Mouse (Mus musculus) heart, postnatal 0 days (tissue): ENCODE results near the gene Col6a3. TPM values are rescaled to one million over a fixed set of nuclear protein-coding genes. Genes with fewer than 3 reads are reported as not detected.

Source experiments
- ATAC-seq: fragments of 200-750 bp; cut with Nextera tagmentation; 2 replicates; pipeline ENCODE4 v1.8.0; 2017; ENCODE audit warnings: low read depth, moderate number of reproducible peaks, moderate library complexity; ENCODE audit not compliant: insufficient read depth
- DNase-seq: peaks from one replicate; pipeline ENCODE4 v3.0.0-alpha.2; 2016; ENCODE audit warnings: low spot score
- H3K27ac ChIP-seq: fragments of 300-500 bp; sonication (generic); 2 replicates; pipeline ENCODE4 v1.5.1; 2014; ENCODE audit warnings: low read depth, mild to moderate bottlenecking
- H3K27me3 ChIP-seq: fragments of 300-500 bp; sonication (generic); 2 replicates; pipeline ENCODE4 v1.6.1; 2014; ENCODE audit warnings: low read length, mixed read lengths; ENCODE audit not compliant: control insufficient read depth, insufficient read depth
- H3K36me3 ChIP-seq: fragments of 300-500 bp; sonication (generic); replicated peaks from 2 replicates; pipeline ENCODE4 v1.6.1; 2014; ENCODE audit warnings: low read length, mixed read lengths; ENCODE audit not compliant: control insufficient read depth, insufficient read depth
- H3K4me1 ChIP-seq: fragments of 300-500 bp; sonication (generic); 2 replicates; pipeline ENCODE4 v1.6.1; 2014; ENCODE audit warnings: antibody characterized with exemption; ENCODE audit not compliant: control insufficient read depth, insufficient read depth
- H3K4me2 ChIP-seq: fragments of 300-500 bp; sonication (generic); 2 replicates; pipeline ENCODE4 v1.6.1; 2014; ENCODE audit warnings: low read depth, mild to moderate bottlenecking, low read length, moderate library complexity
- H3K4me3 ChIP-seq: fragments of 300-500 bp; sonication (generic); 2 replicates; pipeline ENCODE4 v1.5.1; 2014; ENCODE audit warnings: low read depth, low read length
- H3K9ac ChIP-seq: fragments of 300-500 bp; sonication (generic); replicated peaks from 2 replicates; pipeline ENCODE4 v1.6.1; 2014; ENCODE audit warnings: low read depth, low read length, mixed read lengths
- H3K9me3 ChIP-seq: fragments of 300-500 bp; sonication (generic); replicated peaks from 2 replicates; pipeline ENCODE4 v1.6.1; 2016; ENCODE audit warnings: low read length; ENCODE audit not compliant: control insufficient read depth
- CTCF ChIP-seq: IDR thresholded peaks from 2 replicates; pipeline ENCODE4 v1.5.1; 2016; ENCODE audit warnings: antibody characterized with exemption, control low read depth, low read depth
- EP300 ChIP-seq: IDR thresholded peaks from 2 replicates; pipeline ENCODE4 v1.6.1; 2016; ENCODE audit warnings: antibody characterized with exemption, low read depth
- whole genome bisulfite sequencing: fragments of 180-500 bp; shearing (Covaris S2); extraction: QIAGEN DNeasy Blood & Tissue Kit; methylation state at CpG from one replicate; pipeline ENCODE4 v1.1.7; 2014; 5-methylcytosine and 5-hydroxymethylcytosine counted together
- polyA plus RNA-seq: library from polyadenylated mRNA; unstranded; fragments of >200 nt; fragmentation: Nextera tagmentation; extraction: Ambion mirVana; gene quantifications from 2 replicates; pipeline ENCODE4 v1.2.1, GENCODE M21; 2015
- total RNA-seq: library from RNA; depleted of rRNA; stranded (reverse); fragments of >200 nt; gene quantifications from 2 replicates; pipeline ENCODE4 v1.2.3, GENCODE M21; 2014; ENCODE audit warnings: low replicate concordance; rRNA removed

The Col6a3 gene
- total RNA-seq (81.7 and 110 TPM in 2 replicates), polyA plus RNA-seq (14.2 and 15.1 TPM in 2 replicates)

- Histone ChIP-seq H3K36me3 (no peaks in the 10 kb centered on the region), H3K27me3 (no peaks in the 10 kb centered on the region), H3K27ac (peak within 1 kb of the TSS; percentile 50; the same call in 1 of the 2 replicates), H3K9me3 (no peaks in the 10 kb centered on the region), H3K4me1 (peaks cover 3% of the 10 kb centered on the region; the same call in 1 of the 2 replicates), H3K4me2 (peak within 1 kb of the TSS; percentile 54), H3K9ac (peak within 1 kb of the TSS; percentile 4; the same call in 1 of the 2 replicates), H3K4me3 (peak within 1 kb of the TSS; percentile 29)
- DNase-seq (peak; percentile 31), ATAC-seq (peak; percentile 67)
- no peak for TF ChIP-seq EP300
- TF ChIP-seq CTCF: no peak
- WGBS: 47% methylated on average over 4 of the region's 4 CpGs
These were observed at the start of gene Col6a3 for GRCm38 (mm10) chr1:90843836-90844235. Gene Col6a3, minus strand, starts transcription at chr1:90843971.

- Histone ChIP-seq H3K27ac (no peak overlapping the region), H3K27me3 (no peaks in the 10 kb centered on the region), H3K4me3 (no peak overlapping the region), H3K36me3 (no peaks in the 10 kb centered on the region), H3K9me3 (peaks cover 10% of the 10 kb centered on the region), H3K4me2 (no peak overlapping the region), H3K9ac (no peak overlapping the region), H3K4me1 (no peaks in the 10 kb centered on the region)
- 47% methylated on average over 6 of the region's 6 CpGs for WGBS
- DNase-seq (no peak), ATAC-seq (peak; percentile 62)
- TF ChIP-seq EP300 (no peak), CTCF (no peak)
These were observed 42.1 kb upstream of the Col6a3 start for GRCm38 (mm10) chr1:90885771-90886460.

- WGBS: 56% methylated on average over 5 of the region's 5 CpGs
- H3K9me3 ChIP-seq: 0 out of 2 replicates have a peak, but pooled peaks cover 4% of the 10 kb centered on the region
- no peak overlapping the region for H3K4me3 ChIP-seq
- no peak for DNase-seq
- H3K36me3 ChIP-seq: no peaks in the 10 kb centered on the region
- no peak for ATAC-seq
- no peak for TF ChIP-seq CTCF
- no peaks in the 10 kb centered on the region for H3K27me3 ChIP-seq
- no peak overlapping the region for H3K27ac ChIP-seq
- H3K4me2 ChIP-seq: no peak overlapping the region
- no peak overlapping the region for H3K9ac ChIP-seq
- no peaks in the 10 kb centered on the region for H3K4me1 ChIP-seq
These were observed 32.9 kb upstream of the Col6a3 start for GRCm38 (mm10) chr1:90876486-90877270.

GRCm38 (mm10) chr1:90875961-90876360 is 32.2 kb upstream of the Col6a3 start:
- H3K27ac ChIP-seq: no peak overlapping the region
- ATAC-seq (no peak), DNase-seq (no peak)
- no peaks in the 10 kb centered on the region for H3K27me3 ChIP-seq
- 41% methylated on average over 2 of the region's 2 CpGs for WGBS
- H3K4me2 ChIP-seq: no peak overlapping the region
- no peak overlapping the region for H3K4me3 ChIP-seq
- no peaks in the 10 kb centered on the region for H3K4me1 ChIP-seq
- no peak overlapping the region for H3K9ac ChIP-seq
- TF ChIP-seq CTCF (no peak), EP300 (no peak)
- 0 out of 2 replicates have a peak, but pooled peaks cover 6% of the 10 kb centered on the region for H3K9me3 ChIP-seq
- no peaks in the 10 kb centered on the region for H3K36me3 ChIP-seq

GRCm38 (mm10) chr1:90875371-90875770 is 31.6 kb upstream of the Col6a3 start:
- ATAC-seq (no peak), DNase-seq (no peak)
- no peaks in the 10 kb centered on the region for H3K36me3 ChIP-seq
- H3K9ac ChIP-seq: no peak overlapping the region
- no peaks in the 10 kb centered on the region for H3K27me3 ChIP-seq
- H3K9me3 ChIP-seq: 0 out of 2 replicates have a peak, but pooled peaks cover 6% of the 10 kb centered on the region
- no peaks in the 10 kb centered on the region for H3K4me1 ChIP-seq
- no peak overlapping the region for H3K4me3 ChIP-seq
- no peak overlapping the region for H3K27ac ChIP-seq
- TF ChIP-seq CTCF: no peak
- TF ChIP-seq EP300: no peak
- no peak overlapping the region for H3K4me2 ChIP-seq
- 80% methylated on average over 8 of the region's 8 CpGs for WGBS
